Mouse (Mus musculus) heart, postnatal 36 days (tissue): Measurements from ENCODE around the gene Ccdc14. TPM values are rescaled to one million over a fixed set of nuclear protein-coding genes. Genes with fewer than 3 reads are reported as not detected.
"Not testable (repeated sequence)": the region's sequence is repeated elsewhere in the genome, so short reads cannot be mapped to it uniquely, and the experiment has no call there.

Source experiments
- DNase-seq, 2 experiments: peaks; one replicate each; pipeline ENCODE4 v3.0.0; 2021 to 2022
- intact Hi-C: fragments of 180-260 bp; cut with DNase I; formaldehyde crosslinking; loops from one replicate; pipeline ENCODE4 v1.15.1; 2025
- total RNA-seq, 2 experiments: library from RNA; stranded (reverse); gene quantifications; 2 replicates each; pipeline ENCODE4 v1.2.3; 2021

Ccdc14 gene
- total RNA-seq, 2 experiments from 2014 or later: 1.8 to 2.4 TPM

DNA sequence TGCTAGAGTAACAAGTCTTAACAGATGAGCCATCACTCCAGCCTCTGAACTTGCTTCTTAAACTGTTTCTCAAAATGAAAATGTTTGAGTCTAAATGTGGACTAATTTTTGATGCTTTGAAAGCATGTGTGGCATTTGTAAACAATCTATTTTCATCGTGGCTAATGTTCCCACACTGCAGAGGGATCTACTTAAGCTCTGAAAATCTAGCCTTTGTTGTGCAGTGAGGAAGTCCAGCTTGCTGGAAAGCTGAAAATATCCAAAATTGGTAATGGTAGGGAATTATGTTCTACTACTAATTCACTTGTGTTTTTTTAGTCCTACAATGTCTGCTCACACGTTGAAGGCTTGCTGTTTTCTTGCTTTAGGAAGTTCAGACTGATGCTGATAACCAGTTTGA lies 15.6 kb downstream of the Ccdc14 start:
- DNase-seq: no peak
- intact Hi-C loops: no loop called here

DNA sequence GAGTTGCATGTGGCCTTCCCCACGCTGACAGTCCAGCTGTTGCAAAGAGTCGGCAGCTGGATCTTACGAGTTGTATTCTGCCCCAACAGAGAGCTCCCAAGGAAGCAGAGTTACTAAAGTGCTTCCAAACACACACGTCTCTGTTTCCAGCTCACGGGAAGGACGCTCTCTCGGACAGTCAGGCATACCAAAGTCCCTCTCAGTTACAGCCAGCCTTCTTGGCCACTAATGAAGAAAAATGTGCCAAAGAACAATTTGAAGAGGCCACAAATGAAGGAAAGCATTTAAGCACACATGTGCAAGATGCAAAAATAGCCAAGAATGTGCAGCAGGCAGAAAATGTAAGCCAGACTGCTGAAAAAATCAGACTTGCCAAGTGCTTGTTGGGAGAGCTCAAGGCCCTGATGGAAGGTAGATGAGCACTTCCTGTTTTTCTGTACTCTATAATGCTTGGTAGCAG lies 16.1 kb downstream of the Ccdc14 start:
- peak; percentile 10 to 21 for DNase-seq

DNA sequence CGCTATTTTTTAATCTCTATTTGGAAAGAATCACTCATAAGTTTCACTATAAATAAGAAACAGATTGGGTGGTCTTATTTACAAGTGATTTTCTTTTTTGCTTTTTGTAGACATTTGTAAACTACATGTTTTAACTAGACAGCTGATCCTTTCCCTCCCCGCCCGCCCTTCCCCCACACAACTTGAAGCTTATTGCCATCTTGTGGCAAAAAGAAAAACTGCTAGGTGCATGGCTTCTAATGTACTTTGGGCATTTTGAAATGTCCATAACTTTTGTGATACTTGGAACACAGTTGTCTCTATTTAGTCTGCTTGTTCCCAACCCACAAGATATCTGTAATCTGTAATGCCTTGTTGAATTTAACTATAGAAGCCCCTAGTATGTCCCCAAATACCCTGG lies 21.1 kb downstream of the Ccdc14 start:
- intact Hi-C loops: loop anchor here (2.0 kb wide), 1 partner anchor 45 kb away; no protein-coding TSS in a partner anchor
- no peak for DNase-seq

More for the DNA sequence above, 16.1 kb downstream of the Ccdc14 start:
- intact Hi-C loops: no loop called here

DNA sequence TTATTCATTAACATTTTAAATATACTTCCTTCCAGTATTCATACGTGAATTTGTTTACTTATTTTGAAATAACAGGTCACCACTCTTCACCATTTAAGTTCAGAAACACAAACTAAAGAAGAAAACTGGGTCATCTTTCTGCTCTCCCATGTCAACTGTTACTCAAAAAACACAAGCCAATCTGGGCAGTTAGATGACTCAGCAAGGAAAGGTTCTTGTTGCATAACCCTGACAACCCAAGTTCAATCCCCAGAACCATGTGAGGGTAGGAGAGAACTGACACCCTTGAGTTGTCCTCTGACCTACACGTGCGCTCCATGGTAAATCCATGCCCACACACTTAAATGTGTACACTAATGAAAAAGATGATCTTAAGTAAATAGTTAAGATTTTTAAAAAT lies 34.7 kb downstream of the Ccdc14 start:
- no peak for DNase-seq
- intact Hi-C loops: no loop called here

DNA sequence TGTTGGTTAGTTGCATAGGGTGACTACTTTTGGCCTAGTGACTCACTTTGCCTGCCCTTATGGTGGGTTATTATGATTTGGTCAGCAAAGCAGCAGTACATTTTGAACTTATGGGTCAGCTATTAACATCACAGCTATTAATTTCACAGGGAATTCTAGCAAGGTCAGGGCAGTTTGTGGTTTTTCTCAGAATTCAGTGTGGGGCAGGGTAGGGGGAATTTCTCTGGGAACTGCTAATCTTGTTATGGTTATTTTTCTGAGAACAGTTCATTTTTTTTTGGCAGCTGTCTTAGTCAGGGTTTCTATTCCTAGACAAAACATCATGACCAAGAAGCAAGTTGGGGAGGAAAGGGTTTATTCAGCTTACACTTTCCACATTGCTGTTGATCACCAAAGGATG lies 38.2 kb downstream of the Ccdc14 start:
- DNase-seq, intact Hi-C loops: not testable (repeated sequence)

DNA sequence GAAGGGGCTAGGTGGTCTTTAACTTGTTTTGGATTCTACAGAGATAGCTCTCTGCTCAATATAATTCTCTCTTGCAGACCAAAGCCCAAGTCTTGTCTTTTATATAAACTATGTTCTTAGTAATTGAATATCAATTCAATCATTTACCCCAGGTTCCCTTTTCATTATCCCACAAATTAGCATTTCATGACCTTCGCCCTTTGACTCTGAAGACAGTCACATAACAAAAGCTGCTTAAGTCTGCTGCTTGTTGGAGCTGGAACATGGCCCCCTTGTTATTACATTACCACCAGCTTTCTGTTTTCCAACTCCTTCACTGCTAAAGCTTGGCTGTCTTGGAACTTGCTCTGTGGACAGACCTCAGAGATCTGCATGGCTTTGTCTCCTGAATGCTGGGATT lies 39.0 kb downstream of the Ccdc14 start:
- no peak for DNase-seq
- intact Hi-C loops: no loop called here

DNA sequence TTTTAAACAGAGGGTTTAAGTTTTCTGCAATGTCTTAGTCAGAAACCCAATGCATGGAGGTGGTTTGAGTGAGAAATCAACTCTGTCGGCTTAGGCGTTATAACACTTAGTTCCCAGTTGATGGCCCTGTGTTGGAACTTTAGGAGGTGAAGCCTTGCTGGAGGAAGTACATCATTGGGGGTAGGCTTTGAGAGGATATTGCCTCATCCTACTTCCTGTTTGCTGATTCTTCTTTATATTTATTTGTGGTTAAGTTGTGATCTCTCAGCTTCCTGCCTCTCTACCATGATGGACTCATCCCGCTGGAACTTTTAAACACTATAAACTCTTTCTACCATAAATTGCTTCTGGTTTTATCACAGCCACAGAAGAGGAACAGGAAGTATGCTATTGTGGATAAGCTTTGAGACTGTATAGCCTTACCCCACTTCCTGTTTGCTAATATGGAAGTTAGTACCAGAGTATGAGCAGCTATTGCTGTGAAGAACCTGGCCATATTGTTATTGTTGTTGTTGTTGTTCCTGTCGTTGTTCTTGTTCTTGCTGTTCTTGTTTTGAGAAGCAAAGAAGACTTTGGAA lies 48.3 kb downstream of the Ccdc14 start:
- no peak for DNase-seq
- intact Hi-C loops: no loop called here

DNA sequence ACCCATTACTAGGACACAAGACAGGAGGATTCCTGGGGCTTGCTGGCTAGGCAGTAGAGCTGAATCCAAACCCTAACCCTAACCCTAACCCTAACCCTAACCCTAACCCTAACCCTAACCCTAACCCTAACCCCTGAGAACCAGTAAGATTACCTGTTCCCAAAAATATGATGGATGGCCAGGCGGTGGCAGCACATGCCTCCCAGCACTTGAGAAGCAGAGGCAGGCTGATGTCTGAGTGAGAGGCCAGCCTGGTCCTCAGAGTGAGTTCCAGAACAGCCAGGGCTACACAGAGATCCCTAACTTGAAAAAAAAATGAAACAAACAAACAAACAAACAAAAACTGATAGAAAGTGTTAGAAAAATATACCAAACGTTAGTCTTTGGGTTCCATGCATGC lies 52.5 kb downstream of the Ccdc14 start:
- intact Hi-C loops: no loop called here

DNA sequence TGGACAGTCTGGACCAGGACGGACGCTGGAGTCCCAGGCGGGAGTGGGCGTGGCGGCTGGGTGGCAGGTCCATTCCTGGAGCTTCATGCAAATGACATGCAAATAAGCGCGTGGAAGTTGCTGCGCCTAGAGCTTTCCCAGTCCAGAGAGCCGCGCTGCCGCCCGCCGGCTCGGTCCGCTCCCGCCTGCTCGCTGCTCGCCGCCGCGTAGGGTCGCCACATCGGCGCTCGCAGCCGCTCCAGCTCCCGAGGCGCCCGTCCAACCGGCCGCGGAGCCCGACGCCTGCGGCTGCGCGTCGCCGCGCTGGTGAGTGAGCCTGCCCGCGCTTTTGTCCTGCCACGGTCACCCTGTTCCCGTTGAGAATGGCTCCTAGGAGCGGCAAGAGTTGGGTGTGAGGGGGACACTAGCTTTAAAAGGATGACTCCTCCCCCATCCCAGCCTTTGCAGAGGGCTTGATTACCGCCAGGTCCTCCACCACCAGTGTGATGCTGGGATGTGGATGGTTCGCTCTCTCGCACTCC lies 54.7 kb downstream of the Ccdc14 start, which contains the start of gene Mylk:
Gene Mylk (plus strand): TSS at position 146 of the 521 bp plus-strand sequence.
- intact Hi-C loops: no loop called here
- DNase-seq: peak; percentile 80

More for the DNA sequence above, 52.5 kb downstream of the Ccdc14 start:
- no peak for DNase-seq

DNA sequence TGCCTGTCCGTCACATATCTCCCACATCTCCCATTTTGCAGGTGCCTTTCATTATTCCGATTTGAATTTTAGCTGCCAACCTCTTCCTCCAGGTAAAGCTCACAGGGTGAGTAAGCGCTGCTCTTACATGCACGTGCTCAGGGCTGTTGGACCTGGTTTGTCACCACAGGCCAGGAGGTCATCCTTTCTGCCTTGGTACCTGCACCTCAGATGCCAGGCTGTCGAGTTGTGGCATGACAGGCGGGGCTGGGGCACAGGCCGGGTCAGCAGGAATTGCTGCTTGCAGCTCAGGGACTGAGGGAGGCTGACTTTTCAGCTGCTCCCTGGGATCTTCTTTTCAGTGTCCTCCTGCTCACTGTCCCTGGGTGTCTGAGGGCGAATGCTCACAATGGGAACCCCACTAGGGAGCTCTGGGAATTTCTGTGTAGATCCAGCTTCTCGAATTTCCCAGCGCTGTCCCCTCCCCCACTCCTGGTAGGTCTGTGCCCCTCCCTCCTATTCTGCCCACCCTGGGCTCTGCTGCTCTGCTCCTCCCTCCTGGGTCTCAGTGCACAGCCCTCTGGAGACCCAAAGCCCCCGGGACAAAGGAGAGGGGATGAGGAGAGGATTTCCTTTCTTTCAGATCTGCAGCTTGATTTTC lies 57.8 kb downstream of the Ccdc14 start:
- DNase-seq: no peak
- intact Hi-C loops: no loop called here

DNA sequence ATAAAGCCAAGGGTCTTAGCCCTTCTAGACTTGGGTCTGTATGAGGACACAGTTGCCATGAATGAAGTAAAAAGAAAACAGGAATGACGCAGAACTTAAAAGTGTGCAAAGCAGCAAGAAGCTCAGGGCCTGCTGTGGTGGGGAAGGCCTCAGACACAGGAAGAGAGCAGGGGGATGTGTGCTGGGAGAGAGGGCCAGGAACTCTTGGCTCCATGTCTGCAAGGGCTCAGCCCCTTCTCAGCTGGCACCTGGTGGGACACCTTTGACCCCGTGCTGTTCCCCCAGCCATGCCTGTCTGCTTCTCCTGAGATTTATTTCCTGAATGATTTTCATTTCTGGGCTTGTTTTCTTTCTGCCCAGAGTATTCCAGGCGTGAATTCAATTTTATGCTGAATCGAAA lies 59.1 kb downstream of the Ccdc14 start:
- no peak for DNase-seq
- intact Hi-C loops: no loop called here

DNA sequence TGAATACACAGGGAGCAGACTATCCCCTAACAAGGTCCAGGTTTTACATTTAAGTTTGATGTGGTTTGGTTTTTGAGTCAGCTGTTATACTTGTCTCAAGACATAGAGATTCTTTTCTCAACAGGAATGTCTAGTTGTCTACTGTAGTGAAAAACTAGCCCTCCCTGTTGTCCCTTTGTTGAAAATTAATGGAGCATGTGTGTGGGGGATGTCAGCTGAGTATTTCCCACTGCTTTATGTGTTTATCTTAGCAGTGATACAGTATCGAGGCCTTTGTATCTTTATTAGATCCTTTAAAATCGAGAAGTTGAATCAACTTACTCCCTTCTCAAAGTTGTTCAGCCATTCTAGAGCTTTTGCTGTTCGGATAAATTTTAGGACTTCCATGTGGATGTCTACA lies 61.6 kb downstream of the Ccdc14 start:
- no peak for DNase-seq
- intact Hi-C loops: no loop called here

DNA sequence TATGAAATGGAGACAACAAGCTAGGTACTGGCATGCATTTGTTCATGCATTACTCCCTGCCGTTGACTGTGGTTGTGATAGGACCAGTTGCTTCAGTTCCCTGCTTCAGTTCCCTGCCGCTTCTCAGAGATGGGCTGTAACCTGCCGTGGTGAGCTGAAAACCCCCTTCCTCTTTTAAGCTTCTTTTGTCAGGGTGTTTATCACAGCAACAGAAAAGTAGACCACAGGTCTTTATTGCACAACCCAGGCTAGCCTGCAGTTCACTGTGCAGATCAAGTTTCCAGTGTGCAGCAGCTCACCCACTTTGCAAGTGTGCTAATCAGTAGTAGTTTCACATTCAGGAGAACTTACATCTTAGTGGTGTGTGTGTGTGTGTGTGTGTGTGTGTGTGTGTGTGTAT lies 62.6 kb downstream of the Ccdc14 start:
- intact Hi-C loops: no loop called here
- DNase-seq: no peak

DNA sequence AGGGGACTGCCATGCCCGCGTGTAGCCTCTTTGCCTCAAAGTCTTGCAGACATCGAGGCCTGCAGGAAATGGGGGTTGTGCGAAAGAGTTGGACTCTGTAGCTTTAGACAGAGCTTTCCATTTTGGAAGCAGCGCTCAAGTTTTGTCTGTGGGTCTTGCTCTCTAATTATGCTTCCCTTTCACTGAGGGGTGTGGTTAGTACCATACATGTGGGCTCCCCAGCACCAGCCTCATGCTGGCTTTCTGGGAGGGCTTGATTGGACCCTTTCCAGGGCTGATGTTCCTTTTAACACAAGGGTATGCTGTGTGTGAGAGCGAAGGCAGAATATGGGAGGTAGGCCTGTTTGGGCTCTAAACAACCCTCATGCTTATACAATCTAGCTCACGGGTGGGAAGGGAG lies 66.6 kb downstream of the Ccdc14 start:
- intact Hi-C loops: no loop called here
- no peak for DNase-seq

DNA sequence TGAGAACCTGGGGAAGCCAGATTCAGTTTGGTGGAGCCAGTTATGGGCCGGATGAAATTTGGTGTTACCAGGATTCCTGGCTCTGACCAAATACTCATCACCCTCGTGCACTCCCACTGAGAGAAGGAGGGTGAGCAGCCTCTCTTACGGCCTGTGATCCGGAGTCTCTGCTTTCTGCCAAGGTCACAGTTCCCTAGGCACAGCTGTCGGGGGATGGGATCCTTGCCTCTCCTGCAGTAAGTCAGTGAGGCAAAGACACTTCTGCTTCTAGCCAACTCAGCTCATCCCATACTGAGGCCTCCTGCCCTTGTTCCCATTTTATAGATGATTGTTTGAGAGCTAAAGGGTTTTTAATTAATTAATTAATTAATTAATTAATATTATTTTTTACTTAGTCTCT lies 67.8 kb downstream of the Ccdc14 start:
- intact Hi-C loops: no loop called here
- DNase-seq: no peak

DNA sequence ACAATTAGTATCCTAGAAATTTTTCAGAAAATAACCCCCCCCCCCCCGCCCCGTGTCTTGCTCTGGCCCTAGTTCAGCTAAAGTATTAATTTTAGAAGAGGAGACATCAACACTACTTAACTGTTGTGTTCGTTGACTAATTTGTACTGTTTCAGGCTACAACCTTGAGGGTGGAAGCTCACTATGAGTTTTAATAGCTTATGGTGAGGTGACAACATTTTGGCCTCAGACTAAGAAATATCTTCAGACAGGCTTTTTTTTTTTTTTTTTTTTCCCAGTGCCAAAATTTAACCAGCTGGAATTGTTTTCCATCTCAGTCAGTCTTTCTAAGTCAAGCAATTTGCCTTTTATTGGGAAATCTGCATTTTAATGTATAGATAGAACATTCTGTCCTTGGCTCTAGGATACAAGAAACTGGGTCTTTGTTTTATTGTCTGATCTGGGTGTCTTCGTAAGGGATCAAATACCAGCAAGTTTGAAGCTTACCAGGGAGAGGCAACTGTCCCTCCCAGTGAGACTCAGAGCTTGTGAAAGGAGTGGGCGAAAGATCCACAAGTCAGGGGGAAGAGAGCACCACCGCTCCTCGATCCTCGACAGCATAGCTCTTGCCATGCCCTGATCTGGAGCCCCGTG lies 73.7 kb downstream of the Ccdc14 start:
- intact Hi-C loops: no loop called here
- no peak for DNase-seq

DNA sequence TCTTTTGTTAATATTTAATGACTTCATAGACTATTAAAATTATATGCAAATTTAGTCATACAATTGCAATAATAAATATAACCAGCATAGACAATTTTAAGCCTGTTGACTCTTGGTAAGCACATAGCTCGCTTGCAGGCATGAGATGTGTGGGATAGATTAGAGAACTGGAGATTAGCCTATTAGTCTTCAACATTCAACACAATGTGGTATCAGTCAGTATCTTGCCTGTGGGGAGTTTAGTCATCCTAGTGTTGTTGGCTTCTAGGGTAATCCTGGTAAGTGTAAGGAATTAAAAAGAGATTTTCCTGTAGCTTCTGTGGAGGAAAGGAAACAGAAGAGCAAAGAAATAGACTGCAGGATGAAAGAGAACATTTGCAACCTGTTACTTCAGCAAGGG lies 75.2 kb downstream of the Ccdc14 start:
- no peak for DNase-seq
- intact Hi-C loops: no loop called here

DNA sequence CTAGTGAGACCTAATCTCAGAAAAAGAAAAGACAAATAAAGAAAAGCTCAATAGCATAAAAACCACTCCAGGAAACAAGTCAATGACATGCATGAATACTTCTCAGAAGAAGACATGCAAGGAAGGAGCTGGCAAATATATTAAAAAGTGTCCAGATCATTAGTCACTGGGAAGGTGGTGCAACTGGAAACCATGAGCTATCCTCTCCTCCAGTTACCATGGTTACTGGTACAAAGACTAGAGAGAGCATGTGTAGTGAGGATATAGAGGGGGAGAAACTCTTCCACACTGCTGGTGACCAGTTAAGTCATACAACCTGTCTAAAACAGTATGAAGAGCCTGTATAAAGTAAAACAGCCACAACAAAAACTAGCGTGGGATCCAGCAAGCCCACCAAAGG lies 75.8 kb downstream of the Ccdc14 start:
- intact Hi-C loops: no loop called here

DNA sequence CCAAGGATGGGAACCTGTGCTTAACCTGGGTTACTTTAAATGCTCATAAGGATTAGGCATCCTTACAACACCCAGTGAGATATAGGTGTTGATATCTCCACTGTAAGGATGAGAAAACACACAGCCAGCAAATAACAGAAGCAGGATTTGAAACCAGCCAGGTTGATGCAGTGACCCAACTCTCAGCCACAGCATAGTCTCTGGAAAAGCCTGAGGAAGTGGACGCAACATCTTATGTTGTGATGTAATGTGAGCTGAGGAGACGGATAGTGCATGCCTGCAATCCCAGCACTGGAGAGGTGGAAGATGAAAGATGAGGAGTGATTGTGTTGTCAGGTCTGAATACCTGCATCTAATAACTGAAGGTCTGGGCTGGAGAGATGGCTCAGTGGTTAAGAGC lies 77.0 kb downstream of the Ccdc14 start:
- DNase-seq: no peak
- intact Hi-C loops: no loop called here

More for the DNA sequence above, 75.8 kb downstream of the Ccdc14 start:
- no peak for DNase-seq

DNA sequence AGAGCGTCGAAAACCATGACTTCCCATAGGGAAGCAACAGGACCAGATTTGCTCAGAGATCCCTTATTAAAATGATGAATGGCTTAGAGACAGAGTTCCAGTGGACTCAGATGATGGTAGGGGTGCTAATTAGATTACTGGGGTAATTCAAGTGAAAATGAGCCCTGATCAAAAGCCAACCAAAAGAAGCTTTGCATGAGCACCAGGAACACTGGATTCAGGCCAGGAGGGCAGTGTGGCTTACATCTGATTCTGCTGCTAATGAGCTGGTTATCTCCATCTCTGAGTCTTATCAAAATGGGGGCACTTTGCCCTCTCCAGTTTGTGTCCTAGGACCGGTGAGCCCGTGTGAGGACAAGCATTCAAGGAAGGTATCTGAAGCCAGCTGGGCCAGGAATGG lies 78.0 kb downstream of the Ccdc14 start:
- no peak for DNase-seq
- intact Hi-C loops: no loop called here

DNA sequence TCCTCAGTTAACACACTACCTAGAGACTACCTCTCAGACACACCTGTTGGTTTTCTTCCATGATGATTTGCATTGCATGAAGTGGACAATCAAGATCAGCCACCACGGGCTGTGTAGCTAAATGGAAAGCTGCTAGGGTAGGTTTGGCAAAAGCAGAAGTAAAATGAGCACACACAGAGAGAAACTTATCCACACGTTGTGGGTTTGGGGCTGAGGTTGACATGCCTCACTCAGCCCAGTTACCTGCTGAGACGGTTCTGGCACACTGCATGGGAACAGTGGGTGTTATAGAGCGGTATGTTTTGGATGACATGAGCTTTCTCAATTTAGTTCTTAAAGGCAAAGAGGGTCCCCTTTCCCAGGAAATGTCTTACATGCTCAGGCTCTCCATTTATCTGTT lies 79.7 kb downstream of the Ccdc14 start:
- DNase-seq: no peak
- intact Hi-C loops: no loop called here
